Mouse (Mus musculus) macrophage (primary cell): ENCODE data around the gene BC034090. TPM values are rescaled to one million over a fixed set of nuclear protein-coding genes. Genes with fewer than 3 reads are reported as not detected.
"Not testable (repeated sequence)": the region's sequence is repeated elsewhere in the genome, so short reads cannot be mapped to it uniquely, and the experiment has no call there.

Source experiments
- H3K27ac ChIP-seq: fragments of 350-480 bp; formaldehyde crosslinking; 2 replicates; pipeline ENCODE4 v1.9.0; 2021
- H3K36me3 ChIP-seq: fragments of 350-480 bp; formaldehyde crosslinking; 2 replicates; pipeline ENCODE4 v1.9.0; 2021; ENCODE audit errors: inconsistent target
- H3K4me3 ChIP-seq: fragments of 350-480 bp; formaldehyde crosslinking; 2 replicates; pipeline ENCODE4 v1.9.0; 2021; ENCODE audit errors: inconsistent target
- H3K79me2 ChIP-seq: fragments of 350-480 bp; formaldehyde crosslinking; 2 replicates; pipeline ENCODE4 v1.9.0; 2021; ENCODE audit errors: inconsistent target
- WGBS: methylation state at CpG from one replicate; pipeline ENCODE4 v1.1.7; 2026; ENCODE audit warnings: inconsistent platforms; ENCODE audit not compliant: missing documents; 5-methylcytosine and 5-hydroxymethylcytosine counted together
- polyA plus RNA-seq: library from polyadenylated mRNA; stranded (reverse); fragments of 250-400 nt; gene quantifications from 3 replicates; pipeline ENCODE4 v1.2.4, GENCODE M21; 2018; ENCODE audit warnings: inconsistent platforms

The BC034090 gene
- polyA plus RNA-seq, 1 experiment from 2014 or later = not detected

DNA sequence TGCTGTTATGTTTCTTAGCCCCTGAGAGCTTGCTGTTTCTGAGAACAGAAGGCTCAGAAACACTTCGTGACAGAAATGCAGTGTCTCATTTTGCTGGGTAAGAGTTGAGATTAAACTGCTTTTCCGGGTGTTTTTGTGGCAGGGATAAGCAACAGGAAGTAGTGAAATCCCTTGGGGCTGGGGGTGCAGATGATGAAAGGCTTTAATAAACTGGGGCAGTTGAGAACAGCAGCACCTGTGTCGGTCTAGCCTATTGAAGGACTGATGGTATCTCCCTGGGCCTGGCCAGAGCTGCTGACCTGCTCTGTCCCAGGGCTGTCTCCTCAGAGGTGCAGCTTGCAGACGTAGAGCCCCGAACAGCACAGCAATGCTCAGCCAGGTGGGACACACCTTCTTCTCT lies 41.8 kb downstream of the BC034090 start:
- 96% methylated on average over 5 of the region's 5 CpGs for WGBS
- H3K4me3 ChIP-seq = no peak overlapping the region
- H3K36me3 ChIP-seq = peaks cover 47% of the 10 kb centered on the region; the same call in 1 of the 2 replicates
- no peaks in the 10 kb centered on the region for H3K79me2 ChIP-seq
- no peak overlapping the region for H3K27ac ChIP-seq

DNA sequence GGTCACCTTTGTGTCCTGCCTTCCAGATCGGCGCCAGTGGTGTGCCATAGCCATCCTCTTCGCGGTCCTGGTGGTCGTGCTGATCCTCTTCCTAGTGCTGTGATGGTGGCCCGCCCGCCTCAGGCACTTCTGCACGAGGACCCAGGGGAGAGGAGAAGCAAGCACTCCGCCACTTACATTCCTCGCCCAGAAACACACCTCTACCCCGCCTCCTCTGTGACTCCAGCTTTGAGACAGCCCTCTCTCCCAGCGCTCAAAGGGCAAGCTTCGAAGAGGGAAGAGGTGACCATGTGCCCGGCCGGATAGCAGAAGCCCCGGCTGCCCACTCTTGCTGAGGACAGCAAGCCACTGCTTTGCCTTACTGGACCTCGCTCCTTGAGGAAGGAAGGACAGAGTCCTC lies 42.3 kb downstream of the BC034090 start:
- H3K27ac ChIP-seq = no peak overlapping the region
- 95% methylated on average over 15 of the region's 17 CpGs for WGBS
- peaks cover 47% of the 10 kb centered on the region; the same call in 1 of the 2 replicates for H3K36me3 ChIP-seq
- no peak overlapping the region for H3K4me3 ChIP-seq
- no peaks in the 10 kb centered on the region for H3K79me2 ChIP-seq

DNA sequence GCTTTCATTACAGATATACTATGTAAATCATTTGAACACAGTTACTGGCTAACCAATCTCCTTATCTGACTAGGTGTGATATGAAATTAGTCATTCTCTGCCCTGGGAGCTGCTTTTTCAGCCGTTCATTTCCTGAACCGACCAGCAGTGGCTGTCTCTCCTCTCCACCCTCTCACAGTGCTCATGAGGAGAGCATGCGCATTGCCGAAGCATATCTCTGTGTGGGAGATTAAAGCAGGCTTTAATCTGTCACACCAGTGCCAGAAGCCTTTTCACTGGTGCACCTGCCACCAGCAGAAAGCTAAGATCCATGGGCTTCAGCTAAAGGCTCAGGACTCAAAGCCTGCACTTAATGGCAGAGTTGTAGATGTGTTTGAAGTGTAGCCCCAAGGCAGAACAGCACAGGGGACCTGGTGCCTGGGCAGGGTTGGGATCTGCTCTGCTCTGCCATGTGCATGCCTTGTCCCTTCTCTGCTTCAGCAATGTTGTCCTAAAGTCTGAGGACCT lies 42.8 kb downstream of the BC034090 start:
- H3K27ac ChIP-seq = no peak overlapping the region
- no peak overlapping the region for H3K4me3 ChIP-seq
- peaks cover 47% of the 10 kb centered on the region; the same call in 1 of the 2 replicates for H3K36me3 ChIP-seq
- H3K79me2 ChIP-seq = no peaks in the 10 kb centered on the region
- WGBS = 81% methylated on average over 4 of the region's 4 CpGs

DNA sequence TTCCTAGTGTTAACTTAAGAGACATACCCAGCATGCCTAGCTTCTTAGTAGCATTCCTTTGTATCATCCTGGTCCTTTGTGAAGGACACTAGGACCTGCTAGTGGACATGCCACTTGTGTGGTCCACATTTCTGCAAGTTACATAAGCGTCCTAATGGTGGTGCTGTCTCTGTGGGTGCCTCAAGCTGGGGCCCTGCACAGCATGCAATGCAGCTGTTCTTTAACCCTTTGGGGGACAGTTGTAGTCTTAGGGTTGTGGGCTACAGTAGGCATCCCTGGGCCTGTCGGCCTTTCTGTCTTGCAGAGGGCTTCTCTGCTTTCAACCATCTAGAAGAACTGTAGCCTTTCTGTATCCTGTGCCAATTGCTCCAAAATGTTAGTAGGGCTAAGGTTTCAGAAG lies 43.3 kb downstream of the BC034090 start:
- H3K27ac ChIP-seq = no peak overlapping the region
- H3K79me2 ChIP-seq = no peaks in the 10 kb centered on the region
- peaks cover 47% of the 10 kb centered on the region; the same call in 1 of the 2 replicates for H3K36me3 ChIP-seq
- 87% methylated on average over 2 of the region's 2 CpGs for WGBS
- no peak overlapping the region for H3K4me3 ChIP-seq

DNA sequence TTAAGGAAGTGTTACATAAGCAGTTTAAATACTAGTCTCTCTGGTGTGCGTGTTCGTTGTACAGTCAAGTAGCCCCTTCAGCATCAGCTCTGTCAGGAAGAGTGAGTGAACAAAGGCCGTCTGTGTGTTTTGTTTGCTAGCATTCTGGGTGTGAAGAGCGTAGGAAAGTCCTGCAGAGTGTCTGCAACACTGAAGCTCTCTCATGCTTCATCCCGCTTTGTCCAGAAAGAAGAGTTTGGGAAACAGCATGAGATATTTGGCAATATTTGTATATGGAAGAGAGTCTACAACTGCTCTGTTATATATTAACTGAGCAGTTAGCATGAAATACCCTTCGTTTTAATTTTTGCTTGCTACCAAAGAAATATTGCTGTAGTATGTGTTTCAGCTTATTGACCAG lies 44.7 kb downstream of the BC034090 start:
- WGBS = 93% methylated on average over 6 of the region's 6 CpGs
- no peak overlapping the region for H3K27ac ChIP-seq
- H3K36me3 ChIP-seq = peaks cover 50% of the 10 kb centered on the region; the same call in 1 of the 2 replicates
- H3K4me3 ChIP-seq = no peak overlapping the region
- H3K79me2 ChIP-seq = no peaks in the 10 kb centered on the region

DNA sequence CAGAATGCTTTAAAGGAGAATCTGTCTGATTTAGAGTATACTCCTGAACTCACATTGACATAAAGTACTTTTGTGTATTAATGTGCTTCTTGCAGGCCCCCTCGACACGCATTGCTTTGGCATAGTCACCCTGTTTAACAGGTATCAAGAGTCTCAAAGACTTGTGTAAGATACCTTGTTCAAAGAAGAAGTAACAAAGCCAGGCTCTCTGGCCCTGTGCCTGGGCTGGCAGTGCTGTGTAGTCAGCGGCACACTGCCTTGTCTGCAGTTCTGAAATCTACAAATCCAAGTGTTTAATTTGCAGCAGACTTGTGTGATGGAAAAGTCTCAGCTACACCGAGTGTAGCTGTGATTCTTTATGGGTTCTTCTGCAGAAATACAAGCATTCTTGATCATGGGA lies 47.6 kb downstream of the BC034090 start:
- 98% methylated on average over 4 of the region's 4 CpGs for WGBS
- Histone ChIP-seq H3K79me2 (no peaks in the 10 kb centered on the region), H3K36me3 (peaks cover 55% of the 10 kb centered on the region), H3K27ac (no peak overlapping the region), H3K4me3 (no peak overlapping the region)

DNA sequence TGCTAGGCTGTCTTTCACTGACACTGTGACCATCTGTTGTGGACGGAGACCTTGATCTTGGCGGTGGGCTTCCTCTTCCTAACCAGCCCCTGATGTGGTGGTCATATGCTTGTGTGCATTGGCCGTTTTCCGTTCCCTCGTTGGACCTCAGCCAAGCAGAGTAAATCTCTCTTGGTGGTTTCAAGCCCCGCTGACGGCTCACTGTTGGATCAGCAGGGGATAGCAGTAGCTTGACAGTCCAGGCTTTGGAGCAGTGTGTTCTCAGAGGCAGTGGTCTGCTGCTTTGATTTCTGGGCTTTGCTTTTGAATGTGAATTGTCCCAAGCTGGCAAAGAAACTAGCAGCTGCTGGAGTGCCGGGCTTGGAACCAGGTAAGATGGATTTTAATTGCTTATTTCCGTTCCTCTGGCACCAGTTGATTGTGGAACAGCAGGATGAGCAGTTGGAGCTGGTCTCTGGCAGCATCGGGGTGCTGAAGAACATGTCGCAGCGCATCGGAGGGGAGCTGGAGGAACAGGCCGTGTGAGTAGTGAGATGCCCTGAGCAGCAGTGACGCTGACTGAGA lies 51.4 kb downstream of the BC034090 start:
- H3K27ac ChIP-seq = no peak overlapping the region
- peaks cover 58% of the 10 kb centered on the region for H3K36me3 ChIP-seq
- no peak overlapping the region for H3K4me3 ChIP-seq
- no peaks in the 10 kb centered on the region for H3K79me2 ChIP-seq
- WGBS = 69% methylated on average over 15 of the region's 15 CpGs

DNA sequence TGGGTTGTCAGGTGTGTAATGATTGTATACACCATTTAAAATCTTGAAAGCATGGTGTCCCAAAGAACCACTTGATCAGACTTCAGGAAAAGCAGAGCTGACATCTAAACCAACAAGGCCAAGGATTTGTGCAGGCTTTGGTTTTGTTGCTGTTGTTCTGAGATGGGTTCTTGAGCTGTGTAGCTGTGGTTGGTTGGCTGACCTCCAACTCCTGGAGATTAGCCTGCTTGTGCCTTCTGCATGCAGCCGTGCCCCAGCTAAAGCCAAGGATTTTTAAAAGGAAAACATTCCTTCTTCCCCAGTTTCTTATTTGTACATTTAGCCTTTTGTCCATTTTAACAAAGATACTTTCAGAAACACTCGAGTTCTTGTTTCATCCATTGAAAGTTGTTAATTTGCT lies 52.6 kb downstream of the BC034090 start:
- H3K27ac ChIP-seq = no peak overlapping the region
- H3K79me2 ChIP-seq = no peaks in the 10 kb centered on the region
- peaks cover 65% of the 10 kb centered on the region for H3K36me3 ChIP-seq
- H3K4me3 ChIP-seq = no peak overlapping the region
- 92% methylated on average over 2 of the region's 2 CpGs for WGBS

DNA sequence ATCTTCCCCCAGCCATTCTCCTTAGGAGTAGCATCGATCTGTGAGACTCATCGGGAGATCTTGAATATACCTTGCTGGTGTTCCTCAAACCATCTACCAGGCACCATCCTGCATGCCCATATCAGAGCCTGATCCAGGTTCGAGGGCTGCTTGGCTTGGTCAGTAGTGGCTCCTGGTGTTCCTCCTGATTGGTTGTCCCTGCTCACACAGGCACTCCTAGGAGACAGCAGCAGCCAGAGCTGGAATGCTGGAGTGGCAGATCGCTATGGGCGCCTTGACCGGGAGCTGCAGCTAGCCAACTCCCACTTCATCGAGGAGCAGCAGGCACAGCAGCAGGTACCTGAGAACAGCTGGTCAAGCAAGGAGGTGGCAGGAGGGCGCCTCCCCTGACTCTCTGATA lies 53.0 kb downstream of the BC034090 start:
- H3K79me2 ChIP-seq = no peaks in the 10 kb centered on the region
- no peak overlapping the region for H3K4me3 ChIP-seq
- whole genome bisulfite sequencing = 91% methylated on average over 8 of the region's 8 CpGs
- no peak overlapping the region for H3K27ac ChIP-seq
- H3K36me3 ChIP-seq = peaks cover 65% of the 10 kb centered on the region

DNA sequence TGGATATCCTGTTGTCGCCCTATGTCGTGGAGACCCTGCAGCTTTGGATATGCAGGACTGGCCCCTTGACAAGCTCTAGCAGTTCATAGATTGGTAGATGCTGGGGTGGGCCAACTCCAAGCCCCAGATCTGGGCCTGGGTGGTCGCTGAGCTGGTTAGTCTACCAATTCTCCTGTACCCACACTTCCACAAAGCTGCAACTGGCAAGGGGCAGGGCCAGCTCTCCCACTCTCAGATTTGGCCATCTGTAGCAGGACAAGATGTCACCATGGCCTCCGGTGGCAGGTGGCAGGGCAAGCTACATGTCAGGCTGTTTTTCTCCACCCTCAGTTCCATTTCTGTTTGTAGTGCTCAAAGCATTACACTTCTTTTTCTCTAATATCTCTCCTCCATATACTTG lies 55.6 kb downstream of the BC034090 start:
- H3K4me3 ChIP-seq = no peak overlapping the region
- peaks cover 54% of the 10 kb centered on the region for H3K36me3 ChIP-seq
- WGBS = 97% methylated on average over 4 of the region's 4 CpGs
- H3K27ac ChIP-seq = no peak overlapping the region
- H3K79me2 ChIP-seq = no peaks in the 10 kb centered on the region

DNA sequence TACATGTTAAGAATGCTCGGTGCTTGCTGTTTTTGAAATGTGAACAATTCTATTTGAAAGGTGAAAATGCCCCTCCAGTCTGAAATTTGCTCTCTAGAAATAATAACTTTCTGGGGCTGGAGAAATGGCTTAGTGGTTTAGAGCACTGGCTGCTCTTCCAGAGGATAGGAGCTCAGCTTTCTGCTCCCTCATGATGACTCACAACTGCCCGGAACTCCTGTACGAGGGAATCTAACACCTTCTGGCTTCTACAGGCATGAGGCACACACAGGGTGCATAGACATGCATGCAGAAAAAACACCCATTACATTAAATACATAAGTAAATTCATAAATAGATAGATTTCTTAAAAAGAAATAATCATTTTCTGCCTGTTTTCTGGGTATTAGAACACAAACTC lies 60.1 kb downstream of the BC034090 start:
- no peaks in the 10 kb centered on the region for H3K79me2 ChIP-seq
- no peak overlapping the region for H3K27ac ChIP-seq
- H3K4me3 ChIP-seq = no peak overlapping the region
- H3K36me3 ChIP-seq = peaks cover 20% of the 10 kb centered on the region
- WGBS = 94% methylated on average over 3 of the region's 3 CpGs

DNA sequence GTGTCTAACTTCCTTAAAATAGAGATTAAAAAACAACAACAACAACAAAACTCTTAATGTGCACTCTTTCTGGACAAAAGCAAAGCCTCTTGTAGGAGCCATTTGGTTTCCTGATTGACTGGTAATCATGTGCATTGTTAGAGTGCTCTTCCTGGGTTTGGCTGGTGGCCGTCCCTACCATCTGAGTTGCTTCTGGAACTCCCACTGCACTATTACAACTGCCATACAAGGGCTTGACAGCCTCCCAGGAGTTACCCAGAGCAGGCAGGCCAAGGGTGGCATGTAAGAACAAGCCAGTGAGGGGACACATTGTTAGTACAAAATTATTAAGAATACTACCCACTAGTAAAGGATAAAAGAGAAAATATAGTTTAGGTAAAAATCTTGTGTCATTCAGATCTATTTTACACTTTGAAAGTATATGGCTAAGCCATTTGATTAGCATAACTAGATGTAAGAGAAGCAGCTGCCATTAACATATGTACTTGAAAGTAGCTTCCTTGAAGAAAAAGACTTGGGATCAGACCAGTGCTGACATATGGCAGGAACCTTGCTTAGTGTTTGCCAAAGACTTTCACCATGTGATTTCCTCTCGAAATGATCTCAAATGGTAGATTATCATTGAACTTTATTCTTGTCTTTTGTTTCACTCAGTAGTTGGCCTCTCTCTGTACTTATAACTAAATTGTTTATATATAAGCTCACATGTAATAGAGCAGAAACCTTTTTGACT lies 65.9 kb downstream of the BC034090 start:
- no peak overlapping the region for H3K27ac ChIP-seq

DNA sequence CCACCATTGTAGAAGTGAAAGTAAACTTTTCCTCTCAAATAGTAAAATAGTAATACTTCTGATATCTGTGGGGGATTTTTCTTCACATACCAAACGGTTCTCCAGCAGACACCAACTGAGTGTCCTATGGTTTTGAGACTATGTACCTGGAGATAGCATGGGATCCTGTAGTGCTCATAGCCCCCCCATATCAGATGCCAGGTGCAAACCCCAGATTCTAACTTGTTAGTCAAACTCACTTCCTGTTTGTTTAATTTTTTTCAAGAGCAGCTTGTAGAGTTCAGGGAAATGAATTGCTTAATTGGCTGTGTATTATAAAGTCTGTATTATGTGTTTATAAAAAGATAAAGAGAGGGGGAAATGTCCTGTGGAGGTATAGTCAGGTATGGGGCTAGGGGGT lies 69.8 kb downstream of the BC034090 start:
- WGBS = 20% methylated on average over 1 of the region's 1 CpGs
- H3K79me2 ChIP-seq = peaks cover 39% of the 10 kb centered on the region; the same call in 1 of the 2 replicates
- no peaks in the 10 kb centered on the region for H3K36me3 ChIP-seq
- no peak overlapping the region for H3K27ac ChIP-seq
- H3K4me3 ChIP-seq = no peak overlapping the region

More for the DNA sequence above, 65.9 kb downstream of the BC034090 start:
- WGBS = 90% methylated on average over 2 of the region's 2 CpGs
- no peak overlapping the region for H3K4me3 ChIP-seq
- no peaks in the 10 kb centered on the region for H3K36me3 ChIP-seq
- H3K79me2 ChIP-seq = no peaks in the 10 kb centered on the region; the same call in 1 of the 2 replicates

DNA sequence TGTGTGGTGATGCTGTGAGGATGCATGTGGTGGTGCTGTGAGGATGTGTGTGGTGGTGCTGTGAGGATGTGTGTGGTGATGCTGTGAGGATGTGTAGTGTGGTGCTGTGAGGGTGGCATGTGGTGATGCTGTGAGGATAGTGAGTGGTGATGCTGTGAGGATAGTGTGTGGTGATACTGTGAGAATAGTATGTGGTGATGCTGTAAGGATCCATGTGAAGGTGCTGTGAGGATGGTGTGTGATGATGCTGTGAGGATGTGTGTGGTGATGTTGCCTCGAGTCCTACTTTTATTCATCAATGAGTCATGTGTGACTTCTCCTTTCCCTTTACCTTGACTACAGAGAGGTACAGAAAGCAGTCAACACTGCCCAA lies 70.6 kb downstream of the BC034090 start:
- H3K79me2 ChIP-seq = peaks cover 47% of the 10 kb centered on the region; the same call in 1 of the 2 replicates
- not testable (repeated sequence) for H3K27ac ChIP-seq, H3K4me3 ChIP-seq, H3K36me3 ChIP-seq
- WGBS = 82% methylated on average over 1 of the region's 1 CpGs

DNA sequence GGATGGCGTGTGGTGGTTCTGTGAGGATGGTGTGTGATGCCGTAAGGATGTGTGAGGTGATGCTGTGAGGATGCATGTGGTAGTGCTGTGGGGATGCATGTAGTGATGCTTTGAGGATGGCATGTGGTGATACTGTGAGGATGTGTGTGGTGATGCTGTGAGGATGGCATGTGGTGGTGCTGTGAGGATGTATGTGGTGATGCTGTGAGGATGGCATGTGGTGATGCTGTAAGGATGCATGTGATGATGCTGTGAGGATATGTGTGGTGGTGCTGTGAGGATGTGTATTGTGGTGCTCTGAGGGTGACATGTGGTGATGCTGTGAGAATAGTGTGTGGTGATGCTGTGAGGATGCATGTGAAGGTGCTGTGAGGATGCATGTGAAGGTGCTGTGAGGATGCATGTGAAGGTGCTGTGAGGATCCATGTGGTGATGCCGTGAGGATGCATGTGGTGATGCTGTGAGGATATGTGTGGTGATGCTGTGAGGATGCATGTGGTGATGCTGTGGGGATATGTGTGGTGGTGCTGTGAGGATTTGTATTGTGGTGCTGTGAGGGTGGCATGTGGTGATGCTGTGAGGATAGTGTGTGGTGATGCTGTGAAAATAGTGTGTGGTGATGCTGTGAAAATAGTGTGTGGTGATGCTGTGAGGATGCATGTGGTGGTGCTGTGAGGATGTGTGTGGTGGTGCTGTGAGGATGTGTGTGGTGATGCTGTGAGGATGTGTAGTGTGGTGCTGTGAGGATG lies 71.2 kb downstream of the BC034090 start:
- Histone ChIP-seq H3K36me3 (no peaks in the 10 kb centered on the region), H3K79me2 (peaks cover 53% of the 10 kb centered on the region; the same call in 1 of the 2 replicates), H3K27ac (no peak overlapping the region), H3K4me3 (no peak overlapping the region)
- 98% methylated on average over 3 of the region's 3 CpGs for WGBS
